14 mouse cellular contexts compared by ENCODE assay signal in genomic region chr5:41621748-41622147, GRCm38 (mm10).
"Had no signal": no experiment of that assay in that cellular context is flagged by ENCODE, and none has a peak within 500 bp of the region (broad histone marks: within the 10 kb centered on the region; RNA-seq: fewer than 3 reads in every experiment).

No protein-coding gene starts in this region.

- H3K36me3 ChIP-seq: limb, embryonic 13.5 days; midbrain, embryonic 10.5 days had no signal

- H3K27ac ChIP-seq: hindbrain, postnatal 0 days; kidney, postnatal 0 days; layer of hippocampus, adult 2 months; limb, embryonic 13.5 days; liver, embryonic 15.5 days; midbrain, embryonic 10.5 days; neural tube, embryonic 13.5 days had no signal

- H3K9ac ChIP-seq: limb, embryonic 13.5 days; liver, embryonic 15.5 days; neural tube, embryonic 13.5 days had no signal

- H3K9me3 ChIP-seq: limb, embryonic 13.5 days; liver, embryonic 15.5 days; midbrain, embryonic 10.5 days; neural tube, embryonic 13.5 days had no signal

- H3K27me3 ChIP-seq: limb, embryonic 13.5 days; liver, embryonic 15.5 days; neural tube, embryonic 13.5 days had no signal

- H3K4me1 ChIP-seq: liver, embryonic 15.5 days; midbrain, embryonic 10.5 days; neural tube, embryonic 13.5 days had no signal

- ATAC-seq: hindbrain, postnatal 0 days; midbrain, embryonic 16.5 days had no signal

- H3K4me3 ChIP-seq: layer of hippocampus, adult 2 months; limb, embryonic 13.5 days; liver, embryonic 15.5 days; midbrain, embryonic 10.5 days; neural tube, embryonic 13.5 days had no signal

- H3K4me2 ChIP-seq: limb, embryonic 13.5 days; liver, embryonic 15.5 days; neural tube, embryonic 13.5 days had no signal

- DNase-seq: kidney, adult 11 months; kidney, adult 9 months; kidney, postnatal 4 days; left cerebral cortex, postnatal 4 days; right cerebral cortex, postnatal 14 days; thymus, postnatal 14 days had no signal
